Mouse (Mus musculus): ENCODE measurements at regions not wholly inside any gene's neighbourhood (a gene's known extent, or its start where the extent isn't known, plus 50 kb on each side); places are given as distances from the start of the nearest gene placed in this dataset.

GRCm38 (mm10) chr8:97414742-97415141 lies 1526.4 kb upstream of the Got2 start:
- H3K27me3 ChIP-seq (ENCODE audit: control insufficient read depth, insufficient read depth, low read length): no peaks in the 10 kb centered on the region
- no peaks in the 10 kb centered on the region for H3K9me3 ChIP-seq (ENCODE audit: control insufficient read depth, low read length)
- no peaks in the 10 kb centered on the region for H3K4me1 ChIP-seq (ENCODE audit: control insufficient read depth, insufficient read depth, low read length)
- no peak overlapping the region for H3K27ac ChIP-seq (replicated peaks; ENCODE audit: low read depth, low read length)
- H3K4me2 ChIP-seq (ENCODE audit: low read depth, severe bottlenecking): no peak overlapping the region
- no peak overlapping the region for H3K9ac ChIP-seq (ENCODE audit: low read length)
- no peak for DNase-seq (ENCODE audit: low spot score)
- no peaks in the 10 kb centered on the region for H3K36me3 ChIP-seq (ENCODE audit: control insufficient read depth, insufficient read depth, low read length)
- WGBS: 72% methylated on average over 1 of the region's 1 CpGs
- ATAC-seq (ENCODE audit: insufficient number of reproducible peaks, low FRiP score, low TSS enrichment, low read depth): no peak
- H3K4me3 ChIP-seq (ENCODE audit: low read depth, low read length): no peak overlapping the region

- H3K4me3 ChIP-seq (ENCODE audit: low read depth, low read length): no peak overlapping the region
Observed at GRCm38 (mm10) chr8:97403308-97403707, 1515.0 kb upstream of the Got2 start.

GRCm38 (mm10) chr8:97397327-97397719 lies 1509.0 kb upstream of the Got2 start:
- Histone ChIP-seq H3K27ac (replicated peaks; ENCODE audit: low read depth, low read length) (no peak overlapping the region), H3K4me3 (ENCODE audit: low read depth, low read length) (no peak overlapping the region), H3K36me3 (ENCODE audit: control insufficient read depth, insufficient read depth, low read length) (no peaks in the 10 kb centered on the region), H3K9me3 (ENCODE audit: control insufficient read depth, low read length) (no peaks in the 10 kb centered on the region), H3K9ac (ENCODE audit: low read length) (no peak overlapping the region), H3K27me3 (ENCODE audit: control insufficient read depth, insufficient read depth, low read length) (no peaks in the 10 kb centered on the region), H3K4me2 (ENCODE audit: low read depth, severe bottlenecking) (no peak overlapping the region), H3K4me1 (ENCODE audit: control insufficient read depth, insufficient read depth, low read length) (no peaks in the 10 kb centered on the region)
- 29% methylated on average over 7 of the region's 7 CpGs for WGBS
- DNase-seq (ENCODE audit: low spot score) (no peak), ATAC-seq (ENCODE audit: insufficient number of reproducible peaks, low FRiP score, low TSS enrichment, low read depth) (no peak)

More at GRCm38 (mm10) chr8:97403308-97403707, 1515.0 kb upstream of the Got2 start:
- no peaks in the 10 kb centered on the region for H3K36me3 ChIP-seq (ENCODE audit: control insufficient read depth, insufficient read depth, low read length)
- H3K4me2 ChIP-seq (ENCODE audit: low read depth, severe bottlenecking): no peak overlapping the region
- H3K27me3 ChIP-seq (ENCODE audit: control insufficient read depth, insufficient read depth, low read length): no peaks in the 10 kb centered on the region
- H3K9me3 ChIP-seq (ENCODE audit: control insufficient read depth, low read length): no peaks in the 10 kb centered on the region
- H3K9ac ChIP-seq (ENCODE audit: low read length): no peak overlapping the region
- DNase-seq (ENCODE audit: low spot score): no peak
- H3K27ac ChIP-seq (replicated peaks; ENCODE audit: low read depth, low read length): no peak overlapping the region
- no peaks in the 10 kb centered on the region for H3K4me1 ChIP-seq (ENCODE audit: control insufficient read depth, insufficient read depth, low read length)
- 73% methylated on average over 2 of the region's 2 CpGs for WGBS
- no peak for ATAC-seq (ENCODE audit: insufficient number of reproducible peaks, low FRiP score, low TSS enrichment, low read depth)

GRCm38 (mm10) chr8:97396634-97397326 lies 1508.4 kb upstream of the Got2 start:
- Histone ChIP-seq H3K36me3 (ENCODE audit: control insufficient read depth, insufficient read depth, low read length) (no peaks in the 10 kb centered on the region), H3K4me1 (ENCODE audit: control insufficient read depth, insufficient read depth, low read length) (no peaks in the 10 kb centered on the region), H3K9ac (ENCODE audit: low read length) (no peak overlapping the region), H3K4me3 (ENCODE audit: low read depth, low read length) (no peak overlapping the region), H3K4me2 (ENCODE audit: low read depth, severe bottlenecking) (no peak overlapping the region), H3K9me3 (ENCODE audit: control insufficient read depth, low read length) (no peaks in the 10 kb centered on the region), H3K27me3 (ENCODE audit: control insufficient read depth, insufficient read depth, low read length) (no peaks in the 10 kb centered on the region), H3K27ac (replicated peaks; ENCODE audit: low read depth, low read length) (no peak overlapping the region)
- ATAC-seq (ENCODE audit: insufficient number of reproducible peaks, low FRiP score, low TSS enrichment, low read depth) (no peak), DNase-seq (ENCODE audit: low spot score) (no peak)
- 20% methylated on average over 5 of the region's 5 CpGs for WGBS

- Histone ChIP-seq H3K27ac (replicated peaks; ENCODE audit: low read depth, low read length) (no peak overlapping the region), H3K4me1 (ENCODE audit: control insufficient read depth, insufficient read depth, low read length) (0 out of 2 replicates have a peak, but pooled peaks cover 3% of the 10 kb centered on the region), H3K36me3 (ENCODE audit: control insufficient read depth, insufficient read depth, low read length) (no peaks in the 10 kb centered on the region), H3K9me3 (ENCODE audit: control insufficient read depth, low read length) (no peaks in the 10 kb centered on the region), H3K4me3 (ENCODE audit: low read depth, low read length) (no peak overlapping the region), H3K27me3 (ENCODE audit: control insufficient read depth, insufficient read depth, low read length) (no peaks in the 10 kb centered on the region), H3K4me2 (ENCODE audit: low read depth, severe bottlenecking) (peak overlapping the region; percentile 1; the same call in 1 of the 2 replicates), H3K9ac (ENCODE audit: low read length) (no peak overlapping the region)
- WGBS: 3% methylated on average over 7 of the region's 7 CpGs
- ATAC-seq (ENCODE audit: insufficient number of reproducible peaks, low FRiP score, low TSS enrichment, low read depth): no peak
- no peak for DNase-seq (ENCODE audit: low spot score)
Observed at GRCm38 (mm10) chr8:97389651-97390050, 1501.3 kb upstream of the Got2 start.

GRCm38 (mm10) chr8:97389149-97389548 lies 1500.8 kb upstream of the Got2 start:
- no peak overlapping the region for H3K9ac ChIP-seq (ENCODE audit: low read length)
- H3K4me2 ChIP-seq (ENCODE audit: low read depth, severe bottlenecking): no peak overlapping the region
- WGBS: 13% methylated on average over 2 of the region's 2 CpGs
- H3K27ac ChIP-seq (replicated peaks; ENCODE audit: low read depth, low read length): no peak overlapping the region
- DNase-seq (ENCODE audit: low spot score): no peak
- 0 out of 2 replicates have a peak, but pooled peaks cover 3% of the 10 kb centered on the region for H3K4me1 ChIP-seq (ENCODE audit: control insufficient read depth, insufficient read depth, low read length)
- no peaks in the 10 kb centered on the region for H3K36me3 ChIP-seq (ENCODE audit: control insufficient read depth, insufficient read depth, low read length)
- no peaks in the 10 kb centered on the region for H3K9me3 ChIP-seq (ENCODE audit: control insufficient read depth, low read length)
- no peak overlapping the region for H3K4me3 ChIP-seq (ENCODE audit: low read depth, low read length)
- no peaks in the 10 kb centered on the region for H3K27me3 ChIP-seq (ENCODE audit: control insufficient read depth, insufficient read depth, low read length)
- 0 out of 2 replicates have a peak, but pooled peaks have one; percentile 26 for ATAC-seq (ENCODE audit: insufficient number of reproducible peaks, low FRiP score, low TSS enrichment, low read depth)

GRCm38 (mm10) chr8:97374911-97375771 lies 1486.8 kb upstream of the Got2 start:
- ATAC-seq (ENCODE audit: insufficient number of reproducible peaks, low FRiP score, low TSS enrichment, low read depth) (no peak), DNase-seq (ENCODE audit: low spot score) (no peak)
- no peaks in the 10 kb centered on the region for H3K4me1 ChIP-seq (ENCODE audit: control insufficient read depth, insufficient read depth, low read length)
- no peak overlapping the region for H3K27ac ChIP-seq (replicated peaks; ENCODE audit: low read depth, low read length)
- H3K4me2 ChIP-seq (ENCODE audit: low read depth, severe bottlenecking): no peak overlapping the region
- no peak overlapping the region for H3K9ac ChIP-seq (ENCODE audit: low read length)
- no peaks in the 10 kb centered on the region for H3K27me3 ChIP-seq (ENCODE audit: control insufficient read depth, insufficient read depth, low read length)
- no peaks in the 10 kb centered on the region for H3K9me3 ChIP-seq (ENCODE audit: control insufficient read depth, low read length)
- WGBS: 85% methylated on average over 3 of the region's 3 CpGs
- no peaks in the 10 kb centered on the region for H3K36me3 ChIP-seq (ENCODE audit: control insufficient read depth, insufficient read depth, low read length)
- H3K4me3 ChIP-seq (ENCODE audit: low read depth, low read length): no peak overlapping the region

- 89% methylated on average over 6 of the region's 6 CpGs for WGBS
- Histone ChIP-seq H3K4me3 (ENCODE audit: low read depth, low read length) (no peak overlapping the region), H3K36me3 (ENCODE audit: control insufficient read depth, insufficient read depth, low read length) (no peaks in the 10 kb centered on the region), H3K27ac (replicated peaks; ENCODE audit: low read depth, low read length) (no peak overlapping the region), H3K27me3 (ENCODE audit: control insufficient read depth, insufficient read depth, low read length) (no peaks in the 10 kb centered on the region), H3K9ac (ENCODE audit: low read length) (no peak overlapping the region), H3K9me3 (ENCODE audit: control insufficient read depth, low read length) (no peaks in the 10 kb centered on the region), H3K4me1 (ENCODE audit: control insufficient read depth, insufficient read depth, low read length) (no peaks in the 10 kb centered on the region), H3K4me2 (ENCODE audit: low read depth, severe bottlenecking) (no peak overlapping the region)
- DNase-seq (ENCODE audit: low spot score) (no peak), ATAC-seq (ENCODE audit: insufficient number of reproducible peaks, low FRiP score, low TSS enrichment, low read depth) (no peak)
Observed at GRCm38 (mm10) chr8:97346630-97347029, 1458.3 kb upstream of the Got2 start.
